Comparison of ENCODE assay signal across 23 mouse cellular contexts in genomic region chr5:37100813-37101212, GRCm38 (mm10). TPM values are rescaled to one million over a fixed set of nuclear protein-coding genes. Genes with fewer than 3 reads are reported as not detected.
DNase-seq lines count a peak whose midpoint lies in the region; ATAC-seq and TF ChIP-seq lines count a peak whose summit lies in the region.
"Had no signal": no experiment of that assay in that cellular context is flagged by ENCODE, and none has a peak within 500 bp of the region (broad histone marks: within the 10 kb centered on the region; RNA-seq: fewer than 3 reads in every experiment).

No protein-coding gene starts in this region.

- no peak for DNase-seq in forebrain, embryonic 14.5 days (ENCODE audit: low spot score)
- DNase-seq in frontal cortex, postnatal 36 days (ENCODE audit: low spot score in 2 of 2), result no peak
- DNase-seq in left cerebral cortex, adult 2 months (ENCODE audit: extremely low spot score in 1 of 2, low spot score in 2 of 2), result no peak
- no peak for DNase-seq in left cerebral cortex, adult 18-20 months (ENCODE audit: low spot score in 2 of 2)
- DNase-seq: adrenal gland, adult 8-10 months; adrenal gland, postnatal 14 days; adrenal gland, postnatal 36 days; B cell, adult 2 months; cerebellum, adult 11-12 months; cerebellum, adult 2 months; cerebellum, adult 9-10 months; cerebellum, postnatal 10 days; cerebellum, postnatal 25 days had no signal

- no peak overlapping the region for H3K4me3 ChIP-seq in forebrain, embryonic 15.5 days
- H3K4me3 ChIP-seq in forebrain, embryonic 14.5 days (ENCODE audit: low read depth, low read length), result no peak overlapping the region
- H3K4me3 ChIP-seq in left cerebral cortex, adult 2 months, result no peak overlapping the region
- H3K4me3 ChIP-seq: embryonic facial prominence, embryonic 10.5 days; embryonic facial prominence, embryonic 12.5 days had no signal

- H3K27me3 ChIP-seq in forebrain, embryonic 15.5 days, result no peaks in the 10 kb centered on the region
- H3K27me3 ChIP-seq in forebrain, embryonic 14.5 days (replicated peaks; ENCODE audit: control insufficient read depth, insufficient read depth, low read length), result no peaks in the 10 kb centered on the region
- H3K27me3 ChIP-seq: embryonic facial prominence, embryonic 12.5 days; Patski had no signal

- H3K4me1 ChIP-seq in forebrain, embryonic 15.5 days, result peaks cover 4% of the 10 kb centered on the region
- H3K4me1 ChIP-seq in forebrain, embryonic 14.5 days (ENCODE audit: control insufficient read depth, insufficient read depth, low read length), result no peaks in the 10 kb centered on the region
- H3K4me1 ChIP-seq: embryonic facial prominence, embryonic 12.5 days had no signal

- H3K27ac ChIP-seq in forebrain, embryonic 15.5 days (replicated peaks), result 0 out of 2 replicates have a peak overlapping the region, but pooled peaks have one; percentile 5
- H3K27ac ChIP-seq in forebrain, embryonic 14.5 days (ENCODE audit: low read depth, low read length), result no peak overlapping the region
- peak overlapping the region; percentile 29 for H3K27ac ChIP-seq in left cerebral cortex, adult 2 months
- H3K27ac ChIP-seq: embryonic facial prominence, embryonic 10.5 days; embryonic facial prominence, embryonic 12.5 days had no signal

- intact Hi-C loops in left cerebral cortex, adult 2 months (cut with DNase I), result no loop called here

- no peak for TF ChIP-seq CTCF in left cerebral cortex, adult 2 months (IDR thresholded peaks at IDR 0.05)

- H3K4me2 ChIP-seq in forebrain, embryonic 15.5 days (replicated peaks), result no peak overlapping the region
- H3K4me2 ChIP-seq in forebrain, embryonic 14.5 days (ENCODE audit: low read length), result no peak overlapping the region
- H3K4me2 ChIP-seq: embryonic facial prominence, embryonic 12.5 days had no signal

- H3K36me3 ChIP-seq in forebrain, embryonic 15.5 days, result no peaks in the 10 kb centered on the region
- H3K36me3 ChIP-seq in forebrain, embryonic 14.5 days (ENCODE audit: control insufficient read depth, insufficient read depth, low read length), result no peaks in the 10 kb centered on the region
- H3K36me3 ChIP-seq: embryonic facial prominence, embryonic 10.5 days; embryonic facial prominence, embryonic 12.5 days; G1E had no signal

- H3K9me3 ChIP-seq in forebrain, embryonic 15.5 days, result no peaks in the 10 kb centered on the region
- no peaks in the 10 kb centered on the region for H3K9me3 ChIP-seq in forebrain, embryonic 14.5 days (replicated peaks; ENCODE audit: control insufficient read depth, low read length)
- H3K9me3 ChIP-seq: embryonic facial prominence, embryonic 10.5 days; embryonic facial prominence, embryonic 12.5 days had no signal

- WGBS in forebrain, embryonic 15.5 days, result 63% methylated on average over 5 of the region's 5 CpGs
- 72% methylated on average over 5 of the region's 5 CpGs for WGBS in forebrain, embryonic 14.5 days

- no peak overlapping the region for H3K9ac ChIP-seq in forebrain, embryonic 15.5 days (replicated peaks)
- H3K9ac ChIP-seq in forebrain, embryonic 14.5 days (ENCODE audit: low read length), result no peak overlapping the region
- H3K9ac ChIP-seq: embryonic facial prominence, embryonic 12.5 days had no signal

- ATAC-seq in forebrain, embryonic 15.5 days (replicated peaks), result no peak
- no peak for ATAC-seq in forebrain, embryonic 14.5 days
- ATAC-seq in frontal cortex, adult (ENCODE audit: low TSS enrichment), result peak; percentile 51
- ATAC-seq: activated CD4-positive, CD25-positive, alpha-beta regulatory T cell, adult 4 months; CD4-positive, CD25-positive, alpha-beta regulatory T cell, adult 4 months; forebrain, embryonic 16.5 days had no signal

RNA-seq across cellular contexts. Expression of gene Gm1043, which starts 15.6 kb away (rescaled TPM):
- 2.3 and 2.6 TPM in 2 replicates for polyA plus RNA-seq in forebrain, embryonic 15.5 days (2015; fragmentation: Nextera tagmentation; extraction: Ambion mirVana)
- polyA plus RNA-seq in forebrain, embryonic 14.5 days (2014; fragmentation: Nextera tagmentation; extraction: Ambion mirVana), result 1.1 and 1.5 TPM in 2 replicates
- 10 to 100 TPM; 42.7 to 48.5 TPM for total RNA-seq in left cerebral cortex, adult 2 months (2021)
- total RNA-seq in left cerebral cortex, adult 18-20 months (2021), result 10 to 100 TPM; 34.0 to 35.9 TPM
- total RNA-seq: CH12.LX had no signal
- polyA plus RNA-seq: embryonic facial prominence, embryonic 10.5 days; embryonic facial prominence, embryonic 12.5 days; G1E; Patski had no signal
